Mouse (Mus musculus) lung, embryonic 16.5 days (tissue): ENCODE results near the gene Tmem255b. TPM values are rescaled to one million over a fixed set of nuclear protein-coding genes. Genes with fewer than 3 reads are reported as not detected.

Source experiments
- ATAC-seq: fragments of 200-750 bp; cut with Nextera tagmentation; 2 replicates; pipeline ENCODE4 v1.8.0; 2017; ENCODE audit warnings: low read depth, mild to moderate bottlenecking, moderate library complexity
- H3K27ac ChIP-seq: fragments of 300-500 bp; sonication (generic); 2 replicates; pipeline ENCODE4 v1.5.1; 2014; ENCODE audit warnings: mild to moderate bottlenecking, control low read depth, low read length
- H3K27me3 ChIP-seq: fragments of 300-500 bp; sonication (generic); 2 replicates; pipeline ENCODE4 v1.6.1; 2014; ENCODE audit warnings: low read depth, low read length, mixed read lengths; ENCODE audit not compliant: control insufficient read depth, insufficient read depth
- H3K36me3 ChIP-seq: fragments of 300-500 bp; sonication (generic); 2 replicates; pipeline ENCODE4 v1.6.1; 2014; ENCODE audit warnings: low read length; ENCODE audit not compliant: control insufficient read depth, insufficient read depth
- H3K4me1 ChIP-seq: fragments of 300-500 bp; sonication (generic); replicated peaks from 2 replicates; pipeline ENCODE4 v1.6.1; 2014; ENCODE audit warnings: low read length, mixed read lengths; ENCODE audit not compliant: control insufficient read depth, insufficient read depth
- H3K4me2 ChIP-seq: fragments of 300-500 bp; sonication (generic); 2 replicates; pipeline ENCODE4 v1.6.1; 2014; ENCODE audit warnings: low read depth, low read length, control low read depth
- H3K4me3 ChIP-seq: fragments of 300-500 bp; sonication (generic); 2 replicates; pipeline ENCODE4 v1.5.1; 2014; ENCODE audit warnings: mild to moderate bottlenecking, low read length, control low read depth
- H3K9ac ChIP-seq: fragments of 300-500 bp; sonication (generic); 2 replicates; pipeline ENCODE4 v1.6.1; 2014; ENCODE audit warnings: low read length, control low read depth
- H3K9me3 ChIP-seq: fragments of 300-500 bp; sonication (generic); 2 replicates; pipeline ENCODE4 v1.6.1; 2016; ENCODE audit warnings: low read length; ENCODE audit not compliant: control insufficient read depth
- WGBS: fragments of 180-500 bp; shearing (Covaris S2); extraction: QIAGEN DNeasy Blood & Tissue Kit; methylation state at CpG from one replicate; pipeline ENCODE4 v1.1.7; 2014; 5-methylcytosine and 5-hydroxymethylcytosine counted together
- polyA plus RNA-seq: library from polyadenylated mRNA; unstranded; fragments of >200 nt; fragmentation: Nextera tagmentation; extraction: Ambion mirVana; gene quantifications from 2 replicates; pipeline ENCODE4 v1.2.1, GENCODE M21; 2015

Tmem255b gene
- polyA plus RNA-seq, 1 experiment from 2014 or later, result 0.70 TPM

- Histone ChIP-seq H3K4me3 (no peak overlapping the region), H3K9ac (no peak overlapping the region), H3K27me3 (no peaks in the 10 kb centered on the region), H3K27ac (no peak overlapping the region), H3K36me3 (no peaks in the 10 kb centered on the region), H3K4me1 (peaks cover 9% of the 10 kb centered on the region; the same call in 1 of the 2 replicates), H3K9me3 (no peaks in the 10 kb centered on the region), H3K4me2 (no peak overlapping the region)
- 87% methylated on average over 4 of the region's 4 CpGs for WGBS
- ATAC-seq, result no peak
Measured at GRCm38 (mm10) chr8:13459431-13459830, 24.4 kb downstream of the Tmem255b start.

- H3K27ac ChIP-seq, result no peak overlapping the region
- H3K4me3 ChIP-seq, result no peak overlapping the region
- peaks cover 12% of the 10 kb centered on the region; the same call in 1 of the 2 replicates for H3K4me1 ChIP-seq
- no peaks in the 10 kb centered on the region for H3K9me3 ChIP-seq
- no peak overlapping the region for H3K4me2 ChIP-seq
- no peaks in the 10 kb centered on the region for H3K27me3 ChIP-seq
- no peaks in the 10 kb centered on the region for H3K36me3 ChIP-seq
- ATAC-seq, result no peak
- 69% methylated on average over 17 of the region's 17 CpGs for WGBS
- H3K9ac ChIP-seq, result no peak overlapping the region
Measured at GRCm38 (mm10) chr8:13461085-13461765, 26.2 kb downstream of the Tmem255b start.

- 32% methylated on average over 4 of the region's 4 CpGs for WGBS
- peak overlapping the region; percentile 64 for H3K27ac ChIP-seq
Measured at GRCm38 (mm10) chr8:13461843-13462242, 26.9 kb downstream of the Tmem255b start.

GRCm38 (mm10) chr8:13462392-13462791 is 27.4 kb downstream of the Tmem255b start:
- Histone ChIP-seq H3K9me3 (no peaks in the 10 kb centered on the region), H3K9ac (no peak overlapping the region), H3K4me1 (peaks cover 12% of the 10 kb centered on the region; the same call in 1 of the 2 replicates), H3K4me3 (no peak overlapping the region), H3K4me2 (no peak overlapping the region), H3K27ac (peak overlapping the region; percentile 64), H3K27me3 (no peaks in the 10 kb centered on the region), H3K36me3 (no peaks in the 10 kb centered on the region)
- peak; percentile 69 for ATAC-seq
- WGBS, result 39% methylated on average over 10 of the region's 10 CpGs

More at GRCm38 (mm10) chr8:13461843-13462242, 26.9 kb downstream of the Tmem255b start:
- Histone ChIP-seq H3K4me2 (no peak overlapping the region), H3K4me3 (no peak overlapping the region), H3K27me3 (no peaks in the 10 kb centered on the region), H3K9ac (no peak overlapping the region), H3K9me3 (no peaks in the 10 kb centered on the region), H3K4me1 (peaks cover 12% of the 10 kb centered on the region; the same call in 1 of the 2 replicates), H3K36me3 (no peaks in the 10 kb centered on the region)
- ATAC-seq, result peak; percentile 44

GRCm38 (mm10) chr8:13465324-13465723 is 30.3 kb downstream of the Tmem255b start:
- Histone ChIP-seq H3K27ac (no peak overlapping the region), H3K9ac (no peak overlapping the region), H3K9me3 (no peaks in the 10 kb centered on the region), H3K27me3 (no peaks in the 10 kb centered on the region), H3K36me3 (no peaks in the 10 kb centered on the region), H3K4me1 (peaks cover 12% of the 10 kb centered on the region; the same call in 1 of the 2 replicates), H3K4me3 (no peak overlapping the region), H3K4me2 (no peak overlapping the region)
- no peak for ATAC-seq
- 35% methylated on average over 7 of the region's 7 CpGs for WGBS

GRCm38 (mm10) chr8:13466989-13467388 is 32.0 kb downstream of the Tmem255b start:
- 58% methylated on average over 5 of the region's 5 CpGs for WGBS
- H3K4me1 ChIP-seq, result peaks cover 9% of the 10 kb centered on the region; the same call in 1 of the 2 replicates
- no peak for ATAC-seq
- no peak overlapping the region for H3K27ac ChIP-seq
- H3K27me3 ChIP-seq, result no peaks in the 10 kb centered on the region
- H3K9me3 ChIP-seq, result no peaks in the 10 kb centered on the region
- no peaks in the 10 kb centered on the region; the same call in 1 of the 2 replicates for H3K36me3 ChIP-seq
- no peak overlapping the region for H3K4me2 ChIP-seq
- H3K9ac ChIP-seq, result no peak overlapping the region
- H3K4me3 ChIP-seq, result no peak overlapping the region

- Histone ChIP-seq H3K9me3 (no peaks in the 10 kb centered on the region), H3K27ac (no peak overlapping the region), H3K36me3 (no peaks in the 10 kb centered on the region; the same call in 1 of the 2 replicates), H3K4me1 (peaks cover 9% of the 10 kb centered on the region; the same call in 1 of the 2 replicates), H3K4me3 (no peak overlapping the region), H3K4me2 (no peak overlapping the region), H3K27me3 (no peaks in the 10 kb centered on the region), H3K9ac (no peak overlapping the region)
- peak; percentile 55 for ATAC-seq
- WGBS, result 81% methylated on average over 9 of the region's 9 CpGs
Measured at GRCm38 (mm10) chr8:13468737-13469136, 33.7 kb downstream of the Tmem255b start.

- H3K4me2 ChIP-seq, result no peak overlapping the region
- no peaks in the 10 kb centered on the region for H3K9me3 ChIP-seq
- H3K9ac ChIP-seq, result no peak overlapping the region
- H3K36me3 ChIP-seq, result no peaks in the 10 kb centered on the region; the same call in 1 of the 2 replicates
- 0 out of 2 replicates have a peak, but pooled peaks cover 6% of the 10 kb centered on the region for H3K4me1 ChIP-seq
- 70% methylated on average over 11 of the region's 11 CpGs for WGBS
- H3K27me3 ChIP-seq, result no peaks in the 10 kb centered on the region
- ATAC-seq, result no peak
- H3K4me3 ChIP-seq, result no peak overlapping the region
- no peak overlapping the region for H3K27ac ChIP-seq
Measured at GRCm38 (mm10) chr8:13471484-13471883, 36.5 kb downstream of the Tmem255b start.

- Histone ChIP-seq H3K36me3 (no peaks in the 10 kb centered on the region; the same call in 1 of the 2 replicates), H3K27me3 (no peaks in the 10 kb centered on the region)
Measured at GRCm38 (mm10) chr8:13472284-13472683, 37.3 kb downstream of the Tmem255b start.

More at GRCm38 (mm10) chr8:13472284-13472683, 37.3 kb downstream of the Tmem255b start:
- H3K4me3 ChIP-seq, result no peak overlapping the region
- no peak overlapping the region for H3K4me2 ChIP-seq
- peak overlapping the region; percentile 49; the same call in 1 of the 2 replicates for H3K27ac ChIP-seq
- no peaks in the 10 kb centered on the region for H3K9me3 ChIP-seq
- 0 out of 2 replicates have a peak, but pooled peaks cover 6% of the 10 kb centered on the region for H3K4me1 ChIP-seq
- ATAC-seq, result peak; percentile 66
- WGBS, result 36% methylated on average over 7 of the region's 7 CpGs
- H3K9ac ChIP-seq, result no peak overlapping the region
